Mouse (Mus musculus) CH12.LX (cell line): ENCODE measurements around the gene Trpm7. TPM values are rescaled to one million over a fixed set of nuclear protein-coding genes. Genes with fewer than 3 reads are reported as not detected.

Experiments
- DNase-seq: peaks from one replicate; pipeline ENCODE4 v3.0.0-alpha.2; 2013; ENCODE audit errors: extremely low read depth
- H3K27ac ChIP-seq: 2 replicates; pipeline ENCODE4 v1.5.1; 2012; ENCODE audit warnings: low read depth, mild to moderate bottlenecking, control low read depth, moderate library complexity; ENCODE audit not compliant: insufficient read depth
- H3K27me3 ChIP-seq: replicated peaks from 2 replicates; pipeline ENCODE3; 2012; ENCODE audit warnings: inconsistent platforms
- H3K36me3 ChIP-seq, 2 experiments: replicated peaks in 1 of 2; 2 replicates each; pipeline versions ENCODE3 to v1.6.1; 2012; ENCODE audit warnings: inconsistent platforms in 1 of 2, low read length in 1 of 2, mild to moderate bottlenecking in 1 of 2, mixed read lengths in 1 of 2, moderate library complexity in 1 of 2; ENCODE audit not compliant: control insufficient read depth in 1 of 2, insufficient read depth in 1 of 2
- H3K4me1 ChIP-seq, 2 experiments: 2 replicates each; pipeline ENCODE4 v1.6.1; 2012; ENCODE audit warnings: inconsistent platforms in 1 of 2, moderate library complexity in 1 of 2; ENCODE audit not compliant: insufficient read depth in 2 of 2, control insufficient read depth in 1 of 2
- H3K4me2 ChIP-seq: 2 replicates; pipeline ENCODE4 v1.6.1; 2012; ENCODE audit warnings: low read depth, mild to moderate bottlenecking, control low read depth; ENCODE audit not compliant: poor library complexity, insufficient read depth, severe bottlenecking
- H3K4me3 ChIP-seq, 3 experiments: fragments of 150-350 bp in 1 of 3; sonication (generic) in 1 of 3; replicated peaks in 1 of 3; 2 replicates each; pipeline versions ENCODE3 to v1.5.1; 2011 to 2012; ENCODE audit warnings: low read depth in 2 of 3, low read length in 2 of 3, mild to moderate bottlenecking in 2 of 3, moderate library complexity in 2 of 3, control low read depth in 1 of 3, improper control_type of control experiment in 1 of 3, inconsistent platforms in 1 of 3, mixed read lengths in 1 of 3; ENCODE audit not compliant: poor library complexity in 1 of 3
- H3K79me2 ChIP-seq: replicated peaks from 2 replicates; pipeline ENCODE4 v1.6.1; 2012; ENCODE audit warnings: mild to moderate bottlenecking, moderate library complexity; ENCODE audit not compliant: control insufficient read depth, poor library complexity, insufficient read depth, severe bottlenecking; ENCODE audit errors: extremely low read depth
- H3K9ac ChIP-seq: 2 replicates; pipeline ENCODE4 v1.6.1; 2012; ENCODE audit warnings: low read depth, mild to moderate bottlenecking, control low read depth, moderate library complexity; ENCODE audit not compliant: insufficient read depth
- H3K9me3 ChIP-seq: replicated peaks from 2 replicates; pipeline ENCODE3; 2012; ENCODE audit warnings: low read length, inconsistent platforms, mixed read lengths
- CHD2 ChIP-seq: IDR thresholded peaks from 2 replicates; pipeline ENCODE4 v1.6.1; 2011; ENCODE audit warnings: low read length, improper control_type of control experiment
- CTCF ChIP-seq, 2 experiments: IDR thresholded peaks in 1 of 2; conservative IDR thresholded peaks in 1 of 2; 2 replicates each; pipeline ENCODE4 v1.5.1; 2011 to 2012; ENCODE audit warnings: low read depth in 2 of 2, low read length in 2 of 2, improper control_type of control experiment in 1 of 2, inconsistent platforms in 1 of 2, mild to moderate bottlenecking in 1 of 2, moderate library complexity in 1 of 2
- E2F4 ChIP-seq: IDR thresholded peaks from 2 replicates; pipeline ENCODE4 v1.6.1; 2011; ENCODE audit warnings: low read depth, low read length, improper control_type of control experiment; ENCODE audit not compliant: insufficient replicate concordance
- ELF1 ChIP-seq: IDR thresholded peaks from 2 replicates; pipeline ENCODE4 v1.6.1; 2014; ENCODE audit warnings: low read depth, mild to moderate bottlenecking, inconsistent platforms, low read length, improper control_type of control experiment
- ETS1 ChIP-seq: conservative IDR thresholded peaks from 2 replicates; pipeline ENCODE4 v1.6.1; 2012; ENCODE audit warnings: low read depth, mild to moderate bottlenecking, inconsistent platforms, low read length, improper control_type of control experiment, moderate library complexity
- GABPA ChIP-seq: IDR thresholded peaks from 2 replicates; pipeline ENCODE4 v1.6.1; 2012; ENCODE audit warnings: low read depth, low read length, improper control_type of control experiment, inconsistent platforms; ENCODE audit not compliant: insufficient replicate concordance
- HCFC1 ChIP-seq: IDR thresholded peaks from 2 replicates; pipeline ENCODE4 v1.6.1; 2012; ENCODE audit warnings: low read depth, mild to moderate bottlenecking, inconsistent platforms, low read length, improper control_type of control experiment
- IRF4 ChIP-seq: IDR thresholded peaks from 2 replicates; pipeline ENCODE4 v1.6.1; 2014; ENCODE audit warnings: low read depth, mild to moderate bottlenecking, inconsistent platforms, low read length, improper control_type of control experiment
- JUND ChIP-seq: conservative IDR thresholded peaks from 2 replicates; pipeline ENCODE4 v1.6.1; 2011; ENCODE audit warnings: low read depth, low read length, improper control_type of control experiment
- MAX ChIP-seq: IDR thresholded peaks from 2 replicates; pipeline ENCODE4 v1.6.1; 2011; ENCODE audit warnings: low read length, improper control_type of control experiment
- MXI1 ChIP-seq: IDR thresholded peaks from 2 replicates; pipeline ENCODE4 v1.6.1; 2011; ENCODE audit warnings: mild to moderate bottlenecking, low read depth, low read length, improper control_type of control experiment
- MYC ChIP-seq: IDR thresholded peaks from 2 replicates; pipeline ENCODE4 v1.6.1; 2011; ENCODE audit warnings: low read depth, mild to moderate bottlenecking, improper control_type of control experiment, low read length
- NRF1 ChIP-seq: IDR thresholded peaks from 2 replicates; pipeline ENCODE4 v1.6.1; 2014; ENCODE audit warnings: low read depth, mild to moderate bottlenecking, inconsistent platforms, low read length, improper control_type of control experiment, moderate library complexity
- POLR2AphosphoS2 ChIP-seq: IDR thresholded peaks from 2 replicates; pipeline ENCODE4 v1.6.1; 2011; ENCODE audit warnings: low read depth, low read length, improper control_type of control experiment
- SIN3A ChIP-seq: IDR thresholded peaks from 2 replicates; pipeline ENCODE4 v1.6.1; 2012; ENCODE audit warnings: low read length, improper control_type of control experiment, inconsistent platforms
- UBTF ChIP-seq: IDR thresholded peaks from 2 replicates; pipeline ENCODE4 v1.6.1; 2012; ENCODE audit warnings: low read depth, mild to moderate bottlenecking, inconsistent platforms, low read length, improper control_type of control experiment, moderate library complexity
- ZC3H11A ChIP-seq: IDR thresholded peaks from 2 replicates; pipeline ENCODE4 v1.6.1; 2012; ENCODE audit warnings: low read depth, mild to moderate bottlenecking, inconsistent platforms, low read length, improper control_type of control experiment
- ZMIZ1 ChIP-seq: IDR thresholded peaks from 2 replicates; pipeline ENCODE4 v1.6.1; 2012; ENCODE audit warnings: low read depth, mild to moderate bottlenecking, inconsistent platforms, low read length, improper control_type of control experiment
- ZNF384 ChIP-seq: IDR thresholded peaks from 2 replicates; pipeline ENCODE4 v1.6.1; 2012; ENCODE audit warnings: low read depth, low read length, improper control_type of control experiment, inconsistent platforms
- dilution Hi-C: fragments of 300-500 bp; cut with MboI; formaldehyde crosslinking; loops from 2 replicates; pipeline ENCODE4 v1.14.3; 2020; ENCODE audit warnings: low sequenced_read_pairs; ENCODE audit not compliant: extremely low pct_unique_long_range_greater_than_20kb, extremely low pct_ligation_motif_present
- in situ Hi-C: fragments of 300-500 bp; cut with MboI; formaldehyde crosslinking; loops from 3 replicates; pipeline ENCODE4 v1.14.3; 2019; ENCODE audit warnings: low sequenced_read_pairs, low pct_ligation_motif_present, low pct_unique_long_range_greater_than_20kb, mixed read lengths
- polyA plus RNA-seq: library from polyadenylated mRNA; unstranded; fragments of >175 nt; gene quantifications from 2 replicates; pipeline ENCODE4 v1.2.1, GENCODE M21; 2012; ENCODE audit warnings: low read depth; ENCODE audit not compliant: insufficient read length
- total RNA-seq, 2 experiments: library from RNA; depleted of rRNA; stranded (reverse); fragments of 300-350 nt in 1 of 2; fragments of >200 nt in 1 of 2; gene quantifications; 2 replicates each; pipeline ENCODE4 v1.2.3; 2012 to 2014

Gene Trpm7
- total and polyA plus RNA-seq, 3 experiments, result 14.1 to 30.1 (median 23.7) TPM

DNA sequence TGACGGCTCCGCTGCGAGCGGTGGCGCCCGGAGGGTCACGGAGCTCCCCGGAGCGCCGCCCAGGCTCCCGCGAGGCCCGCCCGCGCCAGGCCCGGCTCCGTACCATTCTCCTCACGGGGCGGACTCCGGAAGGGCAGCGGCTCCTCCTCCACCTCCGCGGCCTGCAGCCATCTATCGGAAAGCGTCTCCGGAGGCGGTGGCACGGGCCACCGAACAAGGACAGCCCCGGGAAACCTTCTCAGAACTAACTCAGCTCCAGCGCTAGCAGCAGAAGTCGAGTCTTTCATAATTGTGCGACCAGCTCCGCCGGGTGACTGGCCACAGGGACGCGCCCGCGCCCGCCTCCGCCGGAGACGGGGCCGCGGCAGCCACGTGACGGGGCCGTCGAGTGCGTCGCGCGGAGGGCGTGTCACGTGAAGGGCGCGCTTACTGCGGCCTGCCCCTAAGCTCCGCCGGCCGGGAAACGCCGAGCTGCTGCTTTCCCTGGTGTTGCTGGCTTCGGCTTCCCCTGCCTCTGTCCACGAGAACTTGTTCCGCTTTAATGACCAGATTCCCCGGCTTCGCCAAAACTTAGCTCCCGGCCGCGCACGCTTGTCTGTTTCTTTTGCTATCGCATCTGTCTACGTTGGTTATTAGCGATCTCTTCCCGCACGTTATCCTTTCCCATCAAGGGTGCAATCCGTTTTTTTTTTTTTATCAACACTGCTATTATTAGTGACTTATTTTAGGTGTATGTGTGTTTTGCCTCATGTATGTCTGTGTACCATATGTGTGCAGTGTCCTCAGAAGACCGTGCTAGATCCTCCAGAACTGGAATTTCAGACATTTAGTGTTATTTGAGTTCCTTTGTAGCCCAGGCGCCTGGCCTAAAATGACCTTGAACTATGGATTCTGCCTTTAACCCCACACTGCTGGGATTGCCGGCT, at the start of gene Trpm7 (continued):
- TF ChIP-seq GABPA, result no peak; the same call in 1 of the 2 replicates
- TF ChIP-seq, all 38 proteins: peak for 26

DNA sequence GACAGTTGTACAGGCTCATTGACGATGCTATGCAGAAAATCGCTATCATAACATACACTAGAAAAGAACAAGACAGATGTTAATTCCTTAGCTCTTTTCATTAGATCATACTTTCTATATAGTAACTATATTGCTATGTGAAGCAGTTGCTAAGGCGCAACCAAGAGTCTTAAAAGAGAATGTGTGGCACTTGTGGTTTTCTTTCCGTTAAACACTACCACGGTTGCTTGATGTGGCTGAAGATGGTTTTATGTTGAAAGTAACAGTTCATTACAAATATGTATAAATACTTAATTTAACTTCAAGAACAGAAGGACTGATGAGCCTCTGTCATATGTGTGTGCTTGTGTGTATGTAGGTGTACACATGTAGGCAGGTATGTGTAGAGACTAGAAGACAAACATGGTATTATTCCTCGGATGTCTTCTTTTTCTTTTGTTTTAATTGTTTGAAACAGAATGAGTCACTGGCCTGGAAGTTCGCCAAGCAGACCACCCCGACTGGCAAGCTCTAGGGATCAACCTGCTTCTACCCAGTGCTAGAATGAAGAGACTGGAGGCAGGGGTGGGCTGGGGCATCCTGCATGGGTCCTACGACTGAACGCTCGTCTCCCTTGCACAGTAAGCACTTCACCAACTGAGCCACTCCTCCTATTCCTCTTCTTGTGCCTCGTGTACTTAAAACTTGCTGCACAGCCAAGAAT, 44.5 kb upstream of the Trpm7 start:
- Histone ChIP-seq H3K79me2 (no peaks in the 10 kb centered on the region), H3K9ac (no peak overlapping the region), H3K4me1 (no peaks in the 10 kb centered on the region), H3K27ac (no peak overlapping the region), H3K9me3 (no peaks in the 10 kb centered on the region), H3K4me2 (no peak overlapping the region), H3K27me3 (no peaks in the 10 kb centered on the region), H3K36me3 (peaks cover 61 to 87% of the 10 kb centered on the region in 2 experiments), H3K4me3 (no peak overlapping the region)
- no peak for TF ChIP-seq HCFC1
- TF ChIP-seq IRF4, result no peak
- TF ChIP-seq POLR2AphosphoS2, result no peak
- no peak for TF ChIP-seq ZMIZ1
- no peak for TF ChIP-seq UBTF
- TF ChIP-seq ELF1, result no peak
- no peak for TF ChIP-seq JUND
- TF ChIP-seq MYC, result no peak
- TF ChIP-seq ETS1, result no peak
- no peak for TF ChIP-seq MAX
- TF ChIP-seq SIN3A, result no peak
- TF ChIP-seq CHD2, result no peak
- TF ChIP-seq NRF1, result no peak
- no peak for TF ChIP-seq CTCF (conservative IDR thresholded peaks at IDR 0.05 in 1 of 2, IDR thresholded peaks at IDR 0.05 in 1 of 2; ENCODE audit: low read depth in 2 of 2, low read length in 2 of 2)
- TF ChIP-seq MXI1, result no peak
- no peak for TF ChIP-seq E2F4
- no peak for TF ChIP-seq ZNF384
- no peak for TF ChIP-seq ZC3H11A
- in situ Hi-C loops (loop anchor here (10.0 kb wide), 1 partner anchor 74 kb away; no protein-coding TSS in a partner anchor), dilution Hi-C loops (no loop called here)
- no peak for DNase-seq
